Mouse (Mus musculus): ENCODE data around the gene Gadd45gip1. TPM values are rescaled to one million over a fixed set of nuclear protein-coding genes. Genes with fewer than 3 reads are reported as not detected.
A peak's percentile ranks its signal among the peaks of the same experiment; 100 is the strongest.

Gene Gadd45gip1
- polyA plus RNA-seq, 1 experiment from 2014 or later = 54.3 TPM

DNA sequence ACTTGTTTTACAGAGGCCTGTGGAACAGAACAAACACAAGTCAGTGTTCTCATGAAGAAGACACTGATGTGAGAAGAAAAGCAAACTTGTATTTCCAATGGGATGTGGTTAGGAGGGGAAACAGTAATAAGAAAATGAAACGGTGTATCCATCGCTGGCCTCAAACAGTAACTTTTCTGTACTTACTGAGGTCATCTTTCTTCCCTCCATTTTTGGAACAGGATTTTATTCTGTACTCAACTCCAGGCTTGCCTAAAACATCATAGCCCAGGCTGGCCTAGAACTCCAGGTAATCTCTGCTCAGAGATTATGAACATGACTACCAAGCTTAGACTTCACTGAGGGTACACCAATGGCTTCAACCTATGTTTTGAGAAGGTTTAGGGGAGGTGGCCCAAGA is 8.1 kb downstream of the Gadd45gip1 start:
- H3K4me2 ChIP-seq (ENCODE audit: low read length) = peak overlapping the region; percentile 87
- H3K4me1 ChIP-seq (replicated peaks; ENCODE audit: insufficient read depth, low read length) = no peaks in the 10 kb centered on the region; the same call in 1 of the 2 replicates
- WGBS = 82% methylated on average over 2 of the region's 2 CpGs
- peaks cover 65% of the 10 kb centered on the region for H3K36me3 ChIP-seq (ENCODE audit: insufficient read depth, low read length)
- H3K27ac ChIP-seq = no peak overlapping the region
- no peak for TF ChIP-seq CTCF (IDR thresholded peaks at IDR 0.05; ENCODE audit: low read depth)
- H3K9ac ChIP-seq (ENCODE audit: low read depth, low read length) = peak overlapping the region; percentile 87; the same call in 1 of the 2 replicates
- no peak for DNase-seq (ENCODE audit: low spot score)
- ATAC-seq (replicated peaks; ENCODE audit: low FRiP score, low read depth) = no peak
- H3K4me3 ChIP-seq (replicated peaks; ENCODE audit: low read depth, low read length) = peak overlapping the region; percentile 88
- no peaks in the 10 kb centered on the region for H3K9me3 ChIP-seq (replicated peaks; ENCODE audit: low read length)
- H3K27me3 ChIP-seq (ENCODE audit: insufficient read depth, low read length) = no peaks in the 10 kb centered on the region

DNA sequence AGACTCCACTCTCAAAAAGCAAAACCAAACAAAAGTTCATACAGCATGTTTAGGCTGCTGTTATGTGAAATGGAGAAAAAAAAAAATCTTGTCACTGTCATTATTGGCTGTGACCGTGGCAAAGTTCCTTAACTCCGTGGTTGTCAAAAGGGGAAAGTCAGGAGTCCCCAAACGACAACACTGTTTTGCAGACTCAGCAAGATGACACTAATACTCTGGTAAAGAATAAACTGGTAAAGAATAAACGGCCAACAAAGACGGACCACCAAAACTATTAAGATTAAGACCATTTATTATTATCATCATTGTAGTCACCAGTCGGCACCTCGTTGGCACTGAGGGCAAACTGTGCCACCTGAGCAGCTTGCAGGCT is 8.5 kb downstream of the Gadd45gip1 start:
- peak overlapping the region; percentile 88 for H3K4me3 ChIP-seq (replicated peaks; ENCODE audit: low read depth, low read length)
- no peak for ATAC-seq (replicated peaks; ENCODE audit: low FRiP score, low read depth)
- no peak for DNase-seq (ENCODE audit: low spot score)
- peak overlapping the region; percentile 87 for H3K9ac ChIP-seq (ENCODE audit: low read depth, low read length)
- no peak for TF ChIP-seq CTCF (IDR thresholded peaks at IDR 0.05; ENCODE audit: low read depth)
- under 1% methylated on average over 7 of the region's 7 CpGs for WGBS
- no peaks in the 10 kb centered on the region for H3K9me3 ChIP-seq (replicated peaks; ENCODE audit: low read length)
- no peaks in the 10 kb centered on the region; the same call in 1 of the 2 replicates for H3K4me1 ChIP-seq (replicated peaks; ENCODE audit: insufficient read depth, low read length)
- H3K36me3 ChIP-seq (ENCODE audit: insufficient read depth, low read length) = peaks cover 65% of the 10 kb centered on the region
- H3K4me2 ChIP-seq (ENCODE audit: low read length) = peak overlapping the region; percentile 87
- H3K27me3 ChIP-seq (ENCODE audit: insufficient read depth, low read length) = no peaks in the 10 kb centered on the region
- H3K27ac ChIP-seq = peak overlapping the region; percentile 92

DNA sequence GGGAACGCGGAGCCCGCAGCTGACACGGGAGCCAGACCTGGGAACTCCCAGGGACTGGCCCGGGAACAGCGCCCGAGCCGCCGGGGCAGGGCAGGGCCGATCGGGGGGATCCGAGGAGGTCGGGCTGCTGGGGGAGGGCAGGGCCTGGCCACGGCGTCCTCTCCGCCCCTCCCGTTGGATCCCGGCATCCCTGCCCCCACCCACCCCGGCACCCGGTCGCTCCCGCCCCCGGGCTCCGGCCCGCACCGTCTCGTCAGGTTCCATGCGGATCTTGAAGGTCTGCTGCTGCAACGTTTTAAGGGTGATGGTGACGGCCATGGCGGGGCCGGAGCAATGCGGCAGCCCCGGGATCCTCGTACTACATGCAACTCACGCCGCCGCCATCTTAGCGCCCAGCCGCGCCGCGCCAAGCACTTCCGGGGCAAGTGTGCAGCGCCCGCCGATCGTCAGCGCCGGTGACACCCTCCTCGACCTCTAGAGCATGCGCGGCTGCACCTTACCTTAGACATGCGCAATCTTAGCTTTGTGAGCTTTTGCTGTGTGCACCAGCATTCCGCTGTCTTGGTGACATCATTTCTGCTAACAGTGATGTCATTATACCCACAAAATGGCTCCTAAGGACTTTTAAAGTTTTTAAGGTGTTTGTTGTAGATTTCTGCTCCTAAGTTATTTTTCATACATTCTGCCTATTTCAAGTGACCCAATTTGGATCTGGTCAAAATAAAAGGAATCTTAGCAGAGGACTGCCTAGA is 9.1 kb downstream of the Gadd45gip1 start, which contains the start of gene Rad23a:
Gene Rad23a (minus strand): TSS at position 418 of the 752 bp plus-strand sequence.
- DNase-seq (ENCODE audit: low spot score) (peak; percentile 98), ATAC-seq (replicated peaks; ENCODE audit: low FRiP score, low read depth) (peak; percentile 92)
- Histone ChIP-seq H3K9ac (ENCODE audit: low read depth, low read length) (peak within 1 kb of the TSS; percentile 87), H3K4me1 (replicated peaks; ENCODE audit: insufficient read depth, low read length) (peaks cover 5% of the 10 kb centered on the region), H3K9me3 (replicated peaks; ENCODE audit: low read length) (no peaks in the 10 kb centered on the region), H3K36me3 (ENCODE audit: insufficient read depth, low read length) (peaks cover 63% of the 10 kb centered on the region), H3K4me3 (replicated peaks; ENCODE audit: low read depth, low read length) (peak within 1 kb of the TSS; percentile 88), H3K4me2 (ENCODE audit: low read length) (peak within 1 kb of the TSS; percentile 87), H3K27me3 (ENCODE audit: insufficient read depth, low read length) (no peaks in the 10 kb centered on the region), H3K27ac (peak within 1 kb of the TSS; percentile 92)
- WGBS = under 1% methylated on average over 53 of the region's 55 CpGs
- no peak for TF ChIP-seq CTCF (IDR thresholded peaks at IDR 0.05; ENCODE audit: low read depth)

DNA sequence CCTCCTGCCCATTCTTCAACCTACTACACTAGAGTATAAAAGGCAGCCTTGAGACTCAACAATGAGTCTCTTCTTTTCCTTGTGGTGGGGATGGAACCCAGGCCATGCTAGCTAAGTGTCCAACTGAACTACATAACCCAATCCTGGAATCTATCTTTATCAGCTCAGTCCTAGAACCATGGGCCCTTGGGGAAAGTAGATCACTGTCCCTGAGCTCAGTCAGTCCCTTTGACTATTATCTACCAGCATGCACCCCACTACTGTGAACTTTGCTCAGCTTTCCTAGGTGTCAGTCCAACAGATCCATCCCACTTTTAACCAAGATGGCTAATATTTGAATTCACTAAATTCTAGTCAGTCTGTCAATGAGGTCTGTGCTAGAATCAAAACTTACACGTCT is 10.2 kb downstream of the Gadd45gip1 start:
- no peak for TF ChIP-seq CTCF (IDR thresholded peaks at IDR 0.05; ENCODE audit: low read depth)
- H3K9ac ChIP-seq (ENCODE audit: low read depth, low read length) = no peak overlapping the region
- no peak overlapping the region for H3K4me2 ChIP-seq (ENCODE audit: low read length)
- no peaks in the 10 kb centered on the region for H3K27me3 ChIP-seq (ENCODE audit: insufficient read depth, low read length)
- H3K4me3 ChIP-seq (replicated peaks; ENCODE audit: low read depth, low read length) = no peak overlapping the region
- WGBS = 72% methylated on average over 1 of the region's 1 CpGs
- peaks cover 53% of the 10 kb centered on the region for H3K36me3 ChIP-seq (ENCODE audit: insufficient read depth, low read length)
- H3K4me1 ChIP-seq (replicated peaks; ENCODE audit: insufficient read depth, low read length) = peaks cover 5% of the 10 kb centered on the region
- no peak for ATAC-seq (replicated peaks; ENCODE audit: low FRiP score, low read depth)
- H3K27ac ChIP-seq = 0 out of 2 replicates have a peak overlapping the region, but pooled peaks have one; percentile 21
- H3K9me3 ChIP-seq (replicated peaks; ENCODE audit: low read length) = no peaks in the 10 kb centered on the region
- DNase-seq (ENCODE audit: low spot score) = no peak

DNA sequence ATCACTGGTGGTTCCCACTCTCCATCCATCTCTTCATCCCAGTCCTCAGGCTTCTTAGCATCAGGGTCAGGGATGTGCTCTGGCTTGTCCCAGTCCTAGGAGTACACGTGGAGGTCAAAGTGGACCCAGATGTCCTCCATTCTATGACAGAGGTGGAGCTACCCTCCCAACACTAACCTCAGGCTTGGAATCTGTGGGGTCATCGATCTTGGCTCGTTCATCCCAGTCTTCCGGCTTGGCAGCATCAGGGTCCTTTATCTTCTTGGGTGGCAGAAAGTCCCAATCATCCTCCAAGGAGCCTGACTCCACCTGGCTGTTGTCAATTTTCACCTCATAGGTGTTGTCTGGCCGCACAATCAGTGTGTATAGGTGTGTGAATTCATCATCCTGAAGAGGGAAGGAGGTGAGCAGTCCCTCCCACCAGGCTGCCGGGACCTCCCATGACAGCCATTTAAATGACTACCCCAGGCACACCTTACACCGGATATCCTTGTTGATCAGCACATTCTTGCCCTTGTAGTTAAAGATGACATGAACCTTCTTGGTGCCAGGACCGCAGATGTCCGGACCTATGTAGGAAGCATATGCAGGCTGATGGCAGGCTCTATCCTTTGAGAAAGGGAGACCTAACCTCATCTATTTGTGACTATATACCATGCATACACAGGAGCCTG is 13.2 kb downstream of the Gadd45gip1 start:
- 68% methylated on average over 9 of the region's 9 CpGs for WGBS
- Histone ChIP-seq H3K4me3 (replicated peaks; ENCODE audit: low read depth, low read length) (peak overlapping the region; percentile 74; the same call in 1 of the 2 replicates), H3K4me1 (replicated peaks; ENCODE audit: insufficient read depth, low read length) (peaks cover 5% of the 10 kb centered on the region), H3K9me3 (replicated peaks; ENCODE audit: low read length) (no peaks in the 10 kb centered on the region), H3K27me3 (ENCODE audit: insufficient read depth, low read length) (no peaks in the 10 kb centered on the region), H3K4me2 (ENCODE audit: low read length) (peak overlapping the region; percentile 73), H3K27ac (no peak overlapping the region), H3K36me3 (ENCODE audit: insufficient read depth, low read length) (peaks cover 34% of the 10 kb centered on the region), H3K9ac (ENCODE audit: low read depth, low read length) (peak overlapping the region; percentile 82; the same call in 1 of the 2 replicates)
- no peak for DNase-seq (ENCODE audit: low spot score)
- no peak for TF ChIP-seq CTCF (IDR thresholded peaks at IDR 0.05; ENCODE audit: low read depth)
- ATAC-seq (replicated peaks; ENCODE audit: low FRiP score, low read depth) = no peak

DNA sequence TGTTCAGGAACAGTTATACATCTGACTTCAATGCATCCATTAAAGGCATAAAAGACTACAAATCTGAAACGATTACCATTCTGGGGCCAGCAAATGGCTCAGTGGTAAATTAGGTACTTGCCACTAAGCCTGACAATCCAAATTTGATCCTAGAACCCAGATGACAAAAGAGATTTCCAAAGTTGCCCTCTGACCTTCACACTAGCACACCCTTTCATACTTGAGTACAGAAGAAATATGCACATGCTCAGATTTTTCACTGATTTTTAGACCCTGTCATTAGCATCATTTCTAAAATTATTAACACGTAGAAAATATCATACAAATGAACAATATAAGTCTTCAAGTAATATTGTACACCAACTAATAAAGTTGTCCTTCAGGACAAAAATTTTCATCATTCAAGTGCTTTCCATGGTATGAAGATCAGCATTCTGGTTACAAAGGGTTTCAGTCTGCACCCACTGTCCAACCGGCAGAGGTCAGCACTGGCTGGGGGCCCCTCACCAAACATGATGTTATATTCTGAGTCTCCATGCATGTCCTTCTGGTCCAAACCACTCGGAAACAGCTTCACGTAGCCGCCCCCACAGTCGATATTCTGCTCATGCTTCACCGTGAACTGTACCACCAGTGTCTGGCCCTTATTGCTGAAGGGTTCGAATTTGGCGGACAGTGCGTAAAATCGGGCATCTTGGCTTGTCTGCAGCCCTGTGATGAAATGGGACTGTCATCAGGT is 14.2 kb downstream of the Gadd45gip1 start:
- WGBS = 10% methylated on average over 12 of the region's 12 CpGs
- ATAC-seq (replicated peaks; ENCODE audit: low FRiP score, low read depth) = no peak
- H3K27me3 ChIP-seq (ENCODE audit: insufficient read depth, low read length) = no peaks in the 10 kb centered on the region

More for the DNA sequence above, 14.2 kb downstream of the Gadd45gip1 start:
- H3K9me3 ChIP-seq (replicated peaks; ENCODE audit: low read length) = no peaks in the 10 kb centered on the region
- peak overlapping the region; percentile 73 for H3K4me2 ChIP-seq (ENCODE audit: low read length)
- peaks cover 5% of the 10 kb centered on the region for H3K4me1 ChIP-seq (replicated peaks; ENCODE audit: insufficient read depth, low read length)
- DNase-seq (ENCODE audit: low spot score) = peak; percentile 76
- TF ChIP-seq CTCF (IDR thresholded peaks at IDR 0.05; ENCODE audit: low read depth) = peak; percentile 71
- no peak overlapping the region for H3K27ac ChIP-seq
- H3K9ac ChIP-seq (ENCODE audit: low read depth, low read length) = peak overlapping the region; percentile 82
- peak overlapping the region; percentile 74 for H3K4me3 ChIP-seq (replicated peaks; ENCODE audit: low read depth, low read length)
- H3K36me3 ChIP-seq (ENCODE audit: insufficient read depth, low read length) = peaks cover 34% of the 10 kb centered on the region

Measured in kidney, postnatal 0 days (tissue).